Mouse (Mus musculus) hindbrain, embryonic 11.5 days (tissue): ENCODE measurements around the gene Lss. TPM values are rescaled to one million over a fixed set of nuclear protein-coding genes. Genes with fewer than 3 reads are reported as not detected.
A peak's percentile ranks its signal among the peaks of the same experiment; 100 is the strongest.

Experiments used
- ATAC-seq: fragments of 200-750 bp; cut with Nextera tagmentation; 2 replicates; pipeline ENCODE4 v1.8.0; 2017; ENCODE audit warnings: mild to moderate bottlenecking, moderate TSS enrichment, moderate library complexity; ENCODE audit not compliant: low FRiP score
- DNase-seq: peaks from one replicate; pipeline ENCODE4 v3.0.0-alpha.2; 2015; ENCODE audit warnings: low spot score
- H3K27ac ChIP-seq: fragments of 300-500 bp; sonication (generic); 2 replicates; pipeline ENCODE4 v1.5.1; 2014; ENCODE audit warnings: mild to moderate bottlenecking, low read depth, low read length
- H3K27me3 ChIP-seq: fragments of 300-500 bp; sonication (generic); 2 replicates; pipeline ENCODE4 v1.6.1; 2014; ENCODE audit warnings: mild to moderate bottlenecking, low read length, moderate library complexity, mixed read lengths; ENCODE audit not compliant: control insufficient read depth, insufficient read depth
- H3K36me3 ChIP-seq: fragments of 300-500 bp; sonication (generic); 2 replicates; pipeline ENCODE4 v1.6.1; 2014; ENCODE audit warnings: mild to moderate bottlenecking, low read length, moderate library complexity, mixed read lengths; ENCODE audit not compliant: control insufficient read depth, insufficient read depth
- H3K4me1 ChIP-seq: fragments of 300-500 bp; sonication (generic); replicated peaks from 2 replicates; pipeline ENCODE4 v1.6.1; 2014; ENCODE audit warnings: low read length, mixed read lengths; ENCODE audit not compliant: control insufficient read depth, insufficient read depth
- H3K4me2 ChIP-seq: fragments of 300-500 bp; sonication (generic); replicated peaks from 2 replicates; pipeline ENCODE4 v1.6.1; 2014; ENCODE audit warnings: mild to moderate bottlenecking, low read depth, low read length
- H3K4me3 ChIP-seq: fragments of 300-500 bp; sonication (generic); 2 replicates; pipeline ENCODE4 v1.5.1; 2014; ENCODE audit warnings: low read depth, low read length
- H3K9ac ChIP-seq: fragments of 300-500 bp; sonication (generic); 2 replicates; pipeline ENCODE4 v1.6.1; 2014; ENCODE audit warnings: low read depth, low read length
- H3K9me3 ChIP-seq: fragments of 300-500 bp; sonication (generic); 2 replicates; pipeline ENCODE4 v1.6.1; 2016; ENCODE audit warnings: low read length; ENCODE audit not compliant: control insufficient read depth
- WGBS: fragments of 180-500 bp; shearing (Covaris S2); extraction: QIAGEN DNeasy Blood & Tissue Kit; methylation state at CpG from one replicate; pipeline ENCODE4 v1.1.7; 2014; 5-methylcytosine and 5-hydroxymethylcytosine counted together
- polyA plus RNA-seq: library from polyadenylated mRNA; unstranded; fragments of >200 nt; fragmentation: Nextera tagmentation; extraction: Ambion mirVana; gene quantifications from 2 replicates; pipeline ENCODE4 v1.2.1, GENCODE M21; 2014

Gene Lss
- 45.1 and 56.4 TPM in 2 replicates for polyA plus RNA-seq

DNA sequence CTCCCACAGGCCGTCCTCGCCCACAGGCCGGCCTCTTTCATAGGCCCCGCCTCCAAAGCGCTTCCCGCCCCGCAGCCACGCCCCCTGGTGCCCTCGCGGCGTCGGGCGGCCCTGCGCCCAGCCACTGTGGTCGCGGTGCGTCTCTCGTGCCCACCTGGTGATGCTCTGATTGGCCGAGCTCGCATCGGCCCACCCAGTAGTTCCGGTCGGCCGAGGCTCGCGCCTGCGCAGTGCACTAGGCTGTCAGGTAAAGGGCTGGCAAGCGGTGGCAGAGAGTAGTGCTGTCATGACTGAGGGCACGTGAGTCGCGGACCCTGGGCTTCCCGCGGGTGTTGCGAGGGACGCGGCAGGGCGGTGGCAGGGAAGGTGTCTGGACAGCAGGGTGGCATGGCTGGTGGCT is at the start of gene Lss:
Gene Lss (plus strand): TSS at position 214 of the 400 bp plus-strand sequence.
- H3K4me3 ChIP-seq = peak within 1 kb of the TSS; percentile 74
- peaks cover 6% of the 10 kb centered on the region; the same call in 1 of the 2 replicates for H3K36me3 ChIP-seq
- ATAC-seq = peak; percentile 100
- peak within 1 kb of the TSS; percentile 85 for H3K4me2 ChIP-seq
- 0 out of 2 replicates have a peak, but pooled peaks cover 3% of the 10 kb centered on the region for H3K4me1 ChIP-seq
- under 1% methylated on average over 34 of the region's 37 CpGs for WGBS
- peak; percentile 96 for DNase-seq
- peak within 1 kb of the TSS; percentile 71 for H3K9ac ChIP-seq
- no peaks in the 10 kb centered on the region for H3K9me3 ChIP-seq
- H3K27ac ChIP-seq = peak within 1 kb of the TSS; percentile 77
- H3K27me3 ChIP-seq = no peaks in the 10 kb centered on the region

DNA sequence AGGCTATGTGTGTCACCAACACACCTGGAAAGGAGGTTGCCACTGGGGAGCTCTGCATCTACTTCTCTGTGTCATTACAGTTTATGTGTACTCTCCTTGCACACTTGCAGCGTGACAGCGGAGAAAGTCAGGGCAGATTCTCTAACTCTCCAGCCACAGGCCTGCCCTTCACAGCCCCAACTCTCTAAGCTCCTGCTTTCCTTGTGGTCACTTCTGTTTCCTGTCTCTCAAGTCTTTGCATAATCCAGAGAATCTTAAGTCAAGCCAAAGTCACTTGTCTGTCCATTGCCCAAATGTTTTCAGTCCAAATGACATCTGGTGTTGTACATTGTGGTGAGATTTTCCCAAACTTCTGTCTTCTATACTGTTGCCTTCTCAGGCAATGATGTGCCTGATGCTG is 45.1 kb upstream of the Lss start:
- Histone ChIP-seq H3K36me3 (peaks cover 27% of the 10 kb centered on the region), H3K27ac (no peak overlapping the region), H3K4me3 (no peak overlapping the region), H3K9ac (no peak overlapping the region), H3K4me2 (no peak overlapping the region), H3K4me1 (no peaks in the 10 kb centered on the region), H3K9me3 (no peaks in the 10 kb centered on the region), H3K27me3 (no peaks in the 10 kb centered on the region)
- WGBS = 100% methylated on average over 2 of the region's 2 CpGs
- DNase-seq (no peak), ATAC-seq (no peak)

DNA sequence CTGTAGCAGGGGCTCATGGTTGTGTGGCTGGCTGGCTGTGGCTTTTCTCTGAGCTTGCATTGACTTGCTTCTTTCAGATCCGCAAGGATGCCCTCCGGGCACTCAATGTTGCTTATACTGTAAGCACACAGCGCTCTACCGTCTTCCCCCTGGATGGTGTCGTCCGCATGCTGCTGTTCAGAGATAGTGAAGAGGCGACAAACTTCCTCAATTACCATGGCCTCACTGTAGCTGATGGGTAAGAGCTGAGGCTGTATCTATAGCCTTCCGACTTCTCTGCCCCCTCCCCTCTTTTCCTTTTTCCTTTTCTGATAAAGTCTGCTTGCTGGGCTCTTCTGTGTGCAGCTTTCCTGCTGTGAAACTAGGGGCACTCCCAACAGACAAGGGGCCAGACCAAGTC is 43.1 kb upstream of the Lss start:
- 98% methylated on average over 8 of the region's 8 CpGs for WGBS
- H3K4me3 ChIP-seq = no peak overlapping the region
- H3K9ac ChIP-seq = no peak overlapping the region
- DNase-seq = no peak
- no peaks in the 10 kb centered on the region for H3K4me1 ChIP-seq
- H3K27me3 ChIP-seq = no peaks in the 10 kb centered on the region
- ATAC-seq = no peak
- no peak overlapping the region for H3K4me2 ChIP-seq
- H3K9me3 ChIP-seq = no peaks in the 10 kb centered on the region
- peaks cover 27% of the 10 kb centered on the region; the same call in 1 of the 2 replicates for H3K36me3 ChIP-seq
- no peak overlapping the region for H3K27ac ChIP-seq

DNA sequence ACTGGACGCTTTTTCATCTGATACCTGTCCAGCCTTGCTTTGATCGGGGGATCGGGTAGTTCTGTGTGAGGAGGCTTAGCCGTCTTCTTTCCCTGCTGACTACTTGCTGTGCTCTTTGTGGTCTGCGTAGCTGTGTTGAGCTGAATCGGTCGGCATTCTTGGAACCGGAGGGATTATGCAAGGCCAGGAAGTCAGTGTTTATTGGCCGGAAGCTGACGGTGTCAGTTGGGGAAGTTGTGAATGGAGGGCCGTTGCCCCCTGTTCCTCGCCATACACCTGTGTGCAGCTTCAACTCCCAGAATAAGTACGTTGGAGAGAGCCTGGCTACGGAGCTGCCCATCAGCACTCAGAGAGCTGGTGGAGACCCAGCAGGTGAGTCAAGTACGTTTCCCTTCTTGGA is 42.2 kb upstream of the Lss start:
- no peak overlapping the region for H3K27ac ChIP-seq

GRCm38 (mm10) chr10:76493527-76493926 is 37.9 kb upstream of the Lss start:
- WGBS = 71% methylated on average over 1 of the region's 1 CpGs
- H3K27ac ChIP-seq = no peak overlapping the region
- H3K4me1 ChIP-seq = no peaks in the 10 kb centered on the region
- no peak for DNase-seq
- ATAC-seq = no peak
- H3K4me3 ChIP-seq = no peak overlapping the region
- H3K36me3 ChIP-seq = peaks cover 21% of the 10 kb centered on the region
- no peak overlapping the region for H3K9ac ChIP-seq
- H3K9me3 ChIP-seq = no peaks in the 10 kb centered on the region
- no peak overlapping the region for H3K4me2 ChIP-seq
- H3K27me3 ChIP-seq = no peaks in the 10 kb centered on the region

More for the DNA sequence above, 42.2 kb upstream of the Lss start:
- peaks cover 23% of the 10 kb centered on the region; the same call in 1 of the 2 replicates for H3K36me3 ChIP-seq
- WGBS = 95% methylated on average over 15 of the region's 15 CpGs
- no peak for ATAC-seq
- H3K9ac ChIP-seq = no peak overlapping the region
- H3K4me2 ChIP-seq = no peak overlapping the region
- DNase-seq = no peak
- no peaks in the 10 kb centered on the region for H3K9me3 ChIP-seq
- no peaks in the 10 kb centered on the region for H3K4me1 ChIP-seq
- no peak overlapping the region for H3K4me3 ChIP-seq
- no peaks in the 10 kb centered on the region for H3K27me3 ChIP-seq

DNA sequence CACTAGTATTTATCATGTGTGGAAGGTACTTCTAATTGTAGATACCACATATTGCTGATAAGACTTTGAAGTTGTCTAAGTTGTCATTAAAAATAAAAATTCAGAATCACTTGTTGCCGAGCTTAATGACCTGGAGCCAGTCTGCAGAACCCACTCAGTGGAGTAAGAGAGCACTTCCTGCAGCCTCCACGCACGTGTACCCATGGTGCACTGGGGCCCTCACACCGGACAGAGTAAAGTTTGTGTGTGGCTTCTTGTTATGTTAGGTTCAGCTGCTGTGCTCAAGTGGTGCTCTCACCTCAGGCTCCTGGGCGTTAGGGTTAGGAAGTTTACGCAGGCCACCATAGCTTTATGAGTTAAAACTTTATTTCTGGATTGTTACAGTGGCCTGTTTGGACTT is 35.9 kb upstream of the Lss start:
- DNase-seq = no peak
- H3K27ac ChIP-seq = no peak overlapping the region
- peaks cover 14% of the 10 kb centered on the region for H3K36me3 ChIP-seq
- no peak overlapping the region for H3K4me3 ChIP-seq
- 94% methylated on average over 6 of the region's 6 CpGs for WGBS
- no peak overlapping the region for H3K9ac ChIP-seq
- H3K4me2 ChIP-seq = no peak overlapping the region
- H3K4me1 ChIP-seq = no peaks in the 10 kb centered on the region
- no peaks in the 10 kb centered on the region for H3K9me3 ChIP-seq
- ATAC-seq = no peak
- no peaks in the 10 kb centered on the region for H3K27me3 ChIP-seq

DNA sequence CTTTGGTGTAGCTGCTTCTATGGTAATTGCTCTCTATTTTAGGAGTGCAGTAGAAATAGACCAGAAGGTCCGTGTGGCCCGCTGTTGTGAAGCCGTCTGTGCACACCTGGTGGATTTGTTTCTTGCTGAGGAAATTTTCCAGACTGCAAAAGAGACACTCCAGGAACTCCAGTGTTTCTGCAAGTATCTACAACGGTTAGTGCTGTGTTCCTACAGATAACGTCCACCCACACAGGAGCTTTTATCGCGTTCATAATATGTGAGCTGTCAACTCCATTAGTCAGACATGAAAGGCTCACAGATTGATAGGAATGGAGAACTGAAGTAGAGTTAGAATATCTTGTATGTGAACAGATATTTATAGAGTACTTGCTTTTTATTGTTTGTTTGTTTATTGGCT is 35.0 kb upstream of the Lss start:
- ATAC-seq (no peak), DNase-seq (no peak)
- Histone ChIP-seq H3K4me1 (no peaks in the 10 kb centered on the region), H3K4me3 (no peak overlapping the region), H3K4me2 (no peak overlapping the region), H3K27ac (no peak overlapping the region), H3K27me3 (no peaks in the 10 kb centered on the region), H3K9ac (no peak overlapping the region), H3K9me3 (no peaks in the 10 kb centered on the region), H3K36me3 (peaks cover 12% of the 10 kb centered on the region)
- WGBS = 94% methylated on average over 7 of the region's 7 CpGs

GRCm38 (mm10) chr10:76497522-76497921 is 33.9 kb upstream of the Lss start:
- H3K9ac ChIP-seq = no peak overlapping the region
- H3K4me3 ChIP-seq = no peak overlapping the region
- no peak overlapping the region for H3K4me2 ChIP-seq
- 92% methylated on average over 4 of the region's 4 CpGs for WGBS
- H3K9me3 ChIP-seq = no peaks in the 10 kb centered on the region
- no peak overlapping the region for H3K27ac ChIP-seq
- H3K36me3 ChIP-seq = peaks cover 12% of the 10 kb centered on the region
- DNase-seq (no peak), ATAC-seq (no peak)
- no peaks in the 10 kb centered on the region for H3K4me1 ChIP-seq
- no peaks in the 10 kb centered on the region for H3K27me3 ChIP-seq

DNA sequence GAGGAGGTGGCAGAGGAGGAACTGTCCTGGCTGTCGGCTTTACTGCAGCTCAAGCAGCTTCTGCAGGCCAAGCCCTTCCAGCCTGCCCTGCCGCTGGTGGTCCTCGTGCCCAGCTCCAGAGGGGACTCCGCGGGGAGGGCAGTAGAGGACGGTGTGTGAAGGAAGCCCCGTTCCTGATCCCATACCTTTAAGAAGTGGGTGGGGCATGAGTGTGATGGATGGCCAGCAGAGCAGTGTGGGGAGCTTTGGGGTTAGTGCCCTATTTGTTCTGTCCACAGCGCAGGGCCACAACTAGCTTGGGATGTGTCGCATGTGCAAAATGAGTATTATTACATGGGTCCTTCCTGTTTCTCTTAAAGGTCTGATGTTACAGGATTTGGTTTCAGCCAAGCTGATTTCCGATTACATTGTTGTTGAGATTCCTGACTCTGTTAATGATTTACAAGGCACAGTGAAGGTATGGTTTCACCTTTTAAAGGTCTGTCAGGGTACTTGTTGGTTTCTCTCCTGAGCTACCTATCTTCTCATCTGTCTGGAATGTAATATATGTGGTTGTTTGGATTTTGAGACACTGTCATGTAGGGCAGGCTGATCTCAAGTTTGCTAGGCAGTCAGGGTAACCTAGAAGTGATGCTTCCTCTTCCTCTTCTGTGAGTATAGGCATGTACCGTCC is 27.0 kb upstream of the Lss start:
- DNase-seq (no peak), ATAC-seq (no peak)
- Histone ChIP-seq H3K4me1 (no peaks in the 10 kb centered on the region), H3K4me3 (no peak overlapping the region), H3K9me3 (no peaks in the 10 kb centered on the region), H3K36me3 (peaks cover 10% of the 10 kb centered on the region), H3K4me2 (no peak overlapping the region), H3K27me3 (no peaks in the 10 kb centered on the region), H3K9ac (no peak overlapping the region), H3K27ac (no peak overlapping the region)
- 89% methylated on average over 11 of the region's 11 CpGs for WGBS
